ENCODE assay signal across 13 mouse cellular contexts in genomic region chr13:102656153-102656690, GRCm38 (mm10). TPM values are rescaled to one million over a fixed set of nuclear protein-coding genes. Genes with fewer than 3 reads are reported as not detected.
DNase-seq lines count a peak whose midpoint lies in the region; ATAC-seq and TF ChIP-seq lines count a peak whose summit lies in the region.
"Had no signal": no experiment of that assay in that cellular context is flagged by ENCODE, and none has a peak within 500 bp of the region (broad histone marks: within the 10 kb centered on the region; RNA-seq: fewer than 3 reads in every experiment).

No protein-coding gene starts in this region.

- H3K36me3 ChIP-seq in heart, embryonic 14.5 days (ENCODE audit: control insufficient read depth, insufficient read depth, low read length) = no peaks in the 10 kb centered on the region
- H3K36me3 ChIP-seq: forebrain, embryonic 12.5 days; midbrain, embryonic 13.5 days had no signal

- no peaks in the 10 kb centered on the region for H3K27me3 ChIP-seq in heart, embryonic 14.5 days (ENCODE audit: control insufficient read depth, insufficient read depth, low read length)
- H3K27me3 ChIP-seq: forebrain, embryonic 12.5 days had no signal

- H3K27ac ChIP-seq in heart, embryonic 14.5 days (replicated peaks in 1 of 2; ENCODE audit: control insufficient read depth in 1 of 2, insufficient read depth in 1 of 2, low read depth in 2 of 2, low read length in 2 of 2) = no peak overlapping the region
- H3K27ac ChIP-seq: forebrain, embryonic 12.5 days; midbrain, embryonic 13.5 days had no signal

- H3K9me3 ChIP-seq in heart, embryonic 14.5 days (ENCODE audit: control insufficient read depth, low read length) = no peaks in the 10 kb centered on the region
- H3K9me3 ChIP-seq: forebrain, embryonic 12.5 days; midbrain, embryonic 13.5 days had no signal

- no peak for ATAC-seq in heart, embryonic 14.5 days (ENCODE audit: insufficient number of reproducible peaks, insufficient read depth, low FRiP score, low read depth)
- ATAC-seq in megakaryocyte, adult 5-6 weeks (ENCODE audit: poor library complexity, severe bottlenecking) = peak; percentile 53
- ATAC-seq in erythroblast, adult 5-6 weeks (replicated peaks; ENCODE audit: low FRiP score, poor library complexity, severe bottlenecking) = no peak
- ATAC-seq: midbrain, embryonic 13.5 days had no signal

- no peak for TF ChIP-seq POLR2A in lung, adult 2 months (IDR thresholded peaks at IDR 0.05; ENCODE audit: borderline replicate concordance, extremely low read depth, low read depth, low read length)

- no peak overlapping the region for H3K4me3 ChIP-seq in heart, embryonic 14.5 days (ENCODE audit: control insufficient read depth in 1 of 2, insufficient read depth in 1 of 2, low read depth in 1 of 2, low read length in 2 of 2)
- no peak overlapping the region for H3K4me3 ChIP-seq in lung, adult 2 months (replicated peaks; ENCODE audit: extremely low read depth, low read depth, low read length)
- H3K4me3 ChIP-seq: forebrain, embryonic 12.5 days; midbrain, embryonic 13.5 days had no signal

- whole genome bisulfite sequencing in heart, embryonic 14.5 days = 66% methylated on average over 11 of the region's 11 CpGs
- WGBS in lung, adult 2 months = 62% methylated on average over 11 of the region's 11 CpGs

- peak overlapping the region; percentile 32; the same call in 1 of the 2 replicates for H3K4me2 ChIP-seq in heart, embryonic 14.5 days (ENCODE audit: low read length)
- H3K4me2 ChIP-seq: forebrain, embryonic 12.5 days; midbrain, embryonic 13.5 days had no signal

- no peak for TF ChIP-seq CTCF in lung, adult 2 months (IDR thresholded peaks at IDR 0.05; ENCODE audit: insufficient read depth, low read length)

- H3K9ac ChIP-seq in heart, embryonic 14.5 days (ENCODE audit: low read length) = no peak overlapping the region
- H3K9ac ChIP-seq: forebrain, embryonic 12.5 days; midbrain, embryonic 13.5 days had no signal

- intact Hi-C loops in heart, postnatal 14 days (cut with DNase I) = no loop called here

- no peak for DNase-seq in heart, postnatal 14 days
- peak; percentile 59 for DNase-seq in lung, postnatal 10 days
- no peak for DNase-seq in lung, adult 2 months
- DNase-seq in kidney, postnatal 10 days = peak; percentile 50
- DNase-seq: cerebellum, adult 11-12 months; left cerebral cortex, postnatal 4 days; right cerebral cortex, postnatal 25 days; thymus, adult 2 months had no signal

- peaks cover 4 to 7% of the 10 kb centered on the region in 2 experiments; a peak in 1 of 4 replicates for H3K4me1 ChIP-seq in heart, embryonic 14.5 days (ENCODE audit: control insufficient read depth in 2 of 2, insufficient read depth in 2 of 2, low read length in 2 of 2)
- H3K4me1 ChIP-seq in lung, adult 2 months (ENCODE audit: control insufficient read depth, insufficient read depth, low read length) = peaks cover 3% of the 10 kb centered on the region
- H3K4me1 ChIP-seq: forebrain, embryonic 12.5 days; midbrain, embryonic 13.5 days had no signal

RNA-seq across cellular contexts. Expression of gene Cd180, which starts 37.1 kb away (rescaled TPM):
- polyA plus RNA-seq in heart, embryonic 14.5 days (2014; fragmentation: Nextera tagmentation; extraction: Ambion mirVana) = 0.88 and 0.94 TPM in 2 replicates
- total RNA-seq in heart, postnatal 14 days (2021) = 1 to 10 TPM in 1 of 2 experiments, under 1 TPM in 1; 0.41 to 1.2 TPM
- 2.8 and 3.9 TPM in 2 replicates for polyA plus RNA-seq in lung, adult 2 months (2012; rRNA removed)
- total RNA-seq in megakaryocyte, adult 5-6 weeks (2015) = 223 and 239 TPM in 2 replicates
- total RNA-seq in megakaryocyte, adult 5-6 weeks (2017) = 49.9 and 60.6 TPM in 2 replicates
- total RNA-seq in erythroblast, adult 5-6 weeks (2015; ENCODE audit: low replicate concordance) = 24.0 and 31.1 TPM in 2 replicates
- 3.1 and 17.4 TPM in 2 replicates for total RNA-seq in erythroblast, adult 5-6 weeks (2017; ENCODE audit: low replicate concordance)

Comparison
In these comparisons a context has a peak if more than half of its experiments do, and no peak if none do; other contexts are left out.
1. DNase-seq: peak in lung, postnatal 10 days (single experiment) and kidney, postnatal 10 days (single experiment); none in heart, postnatal 14 days (0 of 2) and lung, adult 2 months (single experiment).